Comparison of ENCODE assay signal across 28 mouse cellular contexts in the genomic region with DNA sequence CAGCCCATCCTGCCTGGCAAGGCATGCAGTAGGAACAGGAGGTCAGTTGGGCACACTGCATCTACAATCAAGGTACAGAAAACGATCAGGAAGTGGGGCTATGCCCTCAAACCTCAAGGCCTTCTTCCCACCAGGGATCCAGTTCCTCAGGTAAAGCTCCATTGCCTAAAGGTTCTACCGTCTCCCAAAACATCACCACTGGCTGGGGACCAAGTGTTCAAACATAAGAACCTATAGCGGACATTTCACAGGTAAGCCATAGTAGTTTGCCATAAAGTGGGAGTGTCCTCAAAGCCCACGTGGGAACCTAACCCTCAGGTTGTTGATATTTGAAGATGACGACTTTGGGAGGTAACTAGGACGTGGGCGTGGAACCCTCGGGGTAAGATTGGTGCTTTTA.
"Had no signal": no experiment of that assay in that cellular context is flagged by ENCODE, and none has a peak within 500 bp of the region (broad histone marks: within the 10 kb centered on the region; RNA-seq: fewer than 3 reads in every experiment).

No protein-coding gene starts in this region.

- H3K4me3 ChIP-seq: embryonic facial prominence, embryonic 10.5 days; embryonic facial prominence, embryonic 12.5 days; embryonic facial prominence, embryonic 13.5 days; embryonic facial prominence, embryonic 15.5 days; erythroblast, embryonic 14.5 days; forebrain, embryonic 10.5 days; forebrain, embryonic 12.5 days; forebrain, embryonic 13.5 days; forebrain, embryonic 15.5 days; gastrocnemius, adult 2 months; heart, adult 2 months had no signal

- H3K27me3 ChIP-seq: embryonic facial prominence, embryonic 12.5 days; embryonic facial prominence, embryonic 15.5 days; forebrain, embryonic 12.5 days; forebrain, embryonic 13.5 days; forebrain, embryonic 15.5 days had no signal

- H3K36me3 ChIP-seq: embryonic facial prominence, embryonic 10.5 days; embryonic facial prominence, embryonic 12.5 days; embryonic facial prominence, embryonic 13.5 days; embryonic facial prominence, embryonic 15.5 days; forebrain, embryonic 10.5 days; forebrain, embryonic 12.5 days; forebrain, embryonic 15.5 days had no signal

- H3K9me3 ChIP-seq: embryonic facial prominence, embryonic 10.5 days; embryonic facial prominence, embryonic 12.5 days; embryonic facial prominence, embryonic 13.5 days; embryonic facial prominence, embryonic 15.5 days; forebrain, embryonic 10.5 days; forebrain, embryonic 12.5 days; forebrain, embryonic 13.5 days; forebrain, embryonic 15.5 days had no signal

- DNase-seq: cerebellum, adult 2 months; cerebellum, adult 8-10 months; cerebellum, adult 9-10 months; cerebellum, adult 9-11 months; cerebellum, postnatal 10 days; cerebellum, postnatal 14 days; cerebellum, postnatal 25 days; cerebellum, postnatal 36 days; embryo, embryonic 11 days; forebrain, postnatal 0 days; gastrocnemius, adult 2 months; gastrocnemius, postnatal 10 days; gastrocnemius, postnatal 14 days; gastrocnemius, postnatal 25 days; gastrocnemius, postnatal 36 days; heart, adult 18-20 months; heart, adult 2 months had no signal

- H3K9ac ChIP-seq: embryonic facial prominence, embryonic 12.5 days; embryonic facial prominence, embryonic 13.5 days; embryonic facial prominence, embryonic 15.5 days; forebrain, embryonic 12.5 days; forebrain, embryonic 13.5 days; forebrain, embryonic 15.5 days; forebrain, postnatal 0 days had no signal

- H3K4me2 ChIP-seq: embryonic facial prominence, embryonic 12.5 days; embryonic facial prominence, embryonic 13.5 days; embryonic facial prominence, embryonic 15.5 days; forebrain, embryonic 12.5 days; forebrain, embryonic 13.5 days; forebrain, embryonic 15.5 days had no signal

- H3K27ac ChIP-seq: embryonic facial prominence, embryonic 10.5 days; embryonic facial prominence, embryonic 12.5 days; embryonic facial prominence, embryonic 13.5 days; embryonic facial prominence, embryonic 15.5 days; forebrain, embryonic 10.5 days; forebrain, embryonic 12.5 days; forebrain, embryonic 13.5 days; forebrain, embryonic 15.5 days; gastrocnemius, adult 2 months; heart, adult 2 months had no signal

- ATAC-seq: forebrain, embryonic 13.5 days; forebrain, embryonic 14.5 days; forebrain, embryonic 15.5 days; forebrain, embryonic 16.5 days; forebrain, postnatal 0 days had no signal
